Mouse (Mus musculus) hindbrain, embryonic 13.5 days (tissue): Measurements from ENCODE around the gene Reln. TPM values are rescaled to one million over a fixed set of nuclear protein-coding genes. Genes with fewer than 3 reads are reported as not detected.

Experiments used
- ATAC-seq: fragments of 200-750 bp; cut with Nextera tagmentation; 2 replicates; pipeline ENCODE4 v1.8.0; 2017; ENCODE audit warnings: moderate TSS enrichment; ENCODE audit not compliant: low FRiP score
- H3K27ac ChIP-seq: fragments of 300-500 bp; sonication (generic); 2 replicates; pipeline ENCODE4 v1.5.1; 2015; ENCODE audit warnings: inconsistent platforms, mild to moderate bottlenecking, moderate library complexity
- H3K27me3 ChIP-seq: fragments of 300-500 bp; sonication (generic); 2 replicates; pipeline ENCODE4 v1.6.1; 2015; ENCODE audit warnings: mild to moderate bottlenecking, inconsistent platforms
- H3K36me3 ChIP-seq: fragments of 300-500 bp; sonication (generic); 2 replicates; pipeline ENCODE4 v1.6.1; 2015; ENCODE audit warnings: mild to moderate bottlenecking, inconsistent platforms
- H3K4me1 ChIP-seq: fragments of 300-500 bp; sonication (generic); replicated peaks from 2 replicates; pipeline ENCODE4 v1.6.1; 2015; ENCODE audit warnings: inconsistent platforms
- H3K4me2 ChIP-seq: fragments of 300-500 bp; sonication (generic); 2 replicates; pipeline ENCODE4 v1.6.1; 2015; ENCODE audit warnings: inconsistent platforms, mild to moderate bottlenecking, moderate library complexity
- H3K4me3 ChIP-seq: fragments of 300-500 bp; sonication (generic); 2 replicates; pipeline ENCODE4 v1.5.1; 2015; ENCODE audit warnings: mild to moderate bottlenecking, inconsistent platforms
- H3K9ac ChIP-seq: fragments of 300-500 bp; sonication (generic); 2 replicates; pipeline ENCODE4 v1.6.1; 2015; ENCODE audit warnings: mild to moderate bottlenecking, inconsistent platforms
- H3K9me3 ChIP-seq: fragments of 300-500 bp; sonication (generic); 2 replicates; pipeline ENCODE4 v1.6.1; 2016; ENCODE audit warnings: inconsistent platforms
- WGBS: fragments of 180-500 bp; shearing (Covaris S2); methylation state at CpG from one replicate; pipeline ENCODE4 v1.1.7; 2015; 5-methylcytosine and 5-hydroxymethylcytosine counted together
- polyA plus RNA-seq: library from polyadenylated mRNA; unstranded; fragments of >200 nt; fragmentation: Nextera tagmentation; extraction: Ambion mirVana; gene quantifications from 2 replicates; pipeline ENCODE4 v1.2.1, GENCODE M21; 2015

Reln gene
- polyA plus RNA-seq: 25.9 TPM in 2 replicates

- Histone ChIP-seq H3K9ac (peak within 1 kb of the TSS; percentile 78), H3K4me2 (peak within 1 kb of the TSS; percentile 91), H3K36me3 (no peaks in the 10 kb centered on the region), H3K9me3 (no peaks in the 10 kb centered on the region), H3K27me3 (peaks cover 56% of the 10 kb centered on the region), H3K4me3 (peak within 1 kb of the TSS; percentile 59), H3K4me1 (peaks cover 33% of the 10 kb centered on the region), H3K27ac (peak within 1 kb of the TSS; percentile 90)
- WGBS: under 1% methylated on average over 48 of the region's 68 CpGs
- peak; percentile 87 for ATAC-seq
Observed at GRCm38 (mm10) chr5:22344556-22344975, at the start of gene Reln. TSS of gene Reln (minus strand) at chr5:22344702.

GRCm38 (mm10) chr5:22388502-22388901 is 44.0 kb upstream of the Reln start:
- no peak for ATAC-seq
- H3K36me3 ChIP-seq: no peaks in the 10 kb centered on the region
- 88% methylated on average over 2 of the region's 2 CpGs for WGBS
- H3K4me2 ChIP-seq: no peak overlapping the region
- no peak overlapping the region for H3K9ac ChIP-seq
- H3K9me3 ChIP-seq: no peaks in the 10 kb centered on the region
- H3K27me3 ChIP-seq: no peaks in the 10 kb centered on the region
- H3K4me3 ChIP-seq: no peak overlapping the region
- no peaks in the 10 kb centered on the region for H3K4me1 ChIP-seq
- H3K27ac ChIP-seq: no peak overlapping the region

DNA sequence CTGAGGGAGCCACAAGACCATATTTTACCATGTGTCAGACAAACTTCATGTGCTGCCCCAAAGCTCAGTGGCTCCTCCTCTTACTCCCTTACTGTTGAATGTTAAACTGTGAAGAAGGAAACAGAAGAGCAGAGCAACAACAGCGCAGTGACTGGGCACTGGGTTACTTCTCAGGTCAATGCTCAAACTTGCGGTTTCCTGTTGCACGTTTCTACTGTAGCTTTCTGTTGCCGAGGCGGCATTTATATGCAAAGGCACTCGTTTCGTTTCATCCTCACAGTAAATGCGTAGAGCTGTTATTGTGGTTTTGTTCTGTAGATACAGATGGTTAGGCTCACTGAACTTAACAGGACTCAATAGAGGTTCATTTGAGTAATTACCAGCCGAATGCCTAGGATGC is 16.0 kb upstream of the Reln start:
- H3K9ac ChIP-seq: no peak overlapping the region
- H3K27me3 ChIP-seq: no peaks in the 10 kb centered on the region
- WGBS: 60% methylated on average over 9 of the region's 9 CpGs
- no peak for ATAC-seq
- no peaks in the 10 kb centered on the region for H3K36me3 ChIP-seq
- no peaks in the 10 kb centered on the region for H3K9me3 ChIP-seq
- H3K27ac ChIP-seq: no peak overlapping the region
- no peak overlapping the region for H3K4me2 ChIP-seq
- no peak overlapping the region for H3K4me3 ChIP-seq
- no peaks in the 10 kb centered on the region for H3K4me1 ChIP-seq

GRCm38 (mm10) chr5:22348412-22348811 is 3.9 kb upstream of the Reln start:
- 93% methylated on average over 3 of the region's 3 CpGs for WGBS
- no peak for ATAC-seq

GRCm38 (mm10) chr5:22347732-22348131 is 3.2 kb upstream of the Reln start:
- no peaks in the 10 kb centered on the region for H3K9me3 ChIP-seq
- H3K4me2 ChIP-seq: no peak overlapping the region
- H3K27ac ChIP-seq: no peak overlapping the region
- WGBS: 83% methylated on average over 2 of the region's 2 CpGs
- peaks cover 38% of the 10 kb centered on the region for H3K27me3 ChIP-seq
- no peak for ATAC-seq
- no peaks in the 10 kb centered on the region for H3K36me3 ChIP-seq
- H3K4me1 ChIP-seq: peaks cover 29% of the 10 kb centered on the region
- H3K4me3 ChIP-seq: no peak overlapping the region
- no peak overlapping the region for H3K9ac ChIP-seq

More at GRCm38 (mm10) chr5:22348412-22348811, 3.9 kb upstream of the Reln start:
- Histone ChIP-seq H3K9me3 (no peaks in the 10 kb centered on the region), H3K27me3 (peaks cover 32% of the 10 kb centered on the region), H3K36me3 (no peaks in the 10 kb centered on the region), H3K4me2 (no peak overlapping the region), H3K27ac (no peak overlapping the region), H3K4me1 (peaks cover 24% of the 10 kb centered on the region), H3K9ac (no peak overlapping the region), H3K4me3 (no peak overlapping the region)

GRCm38 (mm10) chr5:22345894-22346635 is 1.6 kb upstream of the Reln start:
- Histone ChIP-seq H3K27ac (no peak overlapping the region), H3K9ac (no peak overlapping the region), H3K4me2 (peak overlapping the region; percentile 91), H3K9me3 (no peaks in the 10 kb centered on the region), H3K4me3 (peak overlapping the region; percentile 59), H3K4me1 (peaks cover 33% of the 10 kb centered on the region), H3K36me3 (no peaks in the 10 kb centered on the region), H3K27me3 (peaks cover 51% of the 10 kb centered on the region)
- 32% methylated on average over 14 of the region's 14 CpGs for WGBS
- ATAC-seq: no peak

GRCm38 (mm10) chr5:22344976-22345651 is 612 bp upstream of the Reln start:
- H3K4me3 ChIP-seq: peak overlapping the region; percentile 59
- H3K27ac ChIP-seq: peak overlapping the region; percentile 90
- H3K4me1 ChIP-seq: peaks cover 33% of the 10 kb centered on the region
- H3K36me3 ChIP-seq: no peaks in the 10 kb centered on the region
- H3K4me2 ChIP-seq: peak overlapping the region; percentile 91
- H3K9me3 ChIP-seq: no peaks in the 10 kb centered on the region
- H3K9ac ChIP-seq: peak overlapping the region; percentile 78
- 1% methylated on average over 58 of the region's 58 CpGs for WGBS
- peak; percentile 73 for ATAC-seq
- peaks cover 56% of the 10 kb centered on the region for H3K27me3 ChIP-seq

DNA sequence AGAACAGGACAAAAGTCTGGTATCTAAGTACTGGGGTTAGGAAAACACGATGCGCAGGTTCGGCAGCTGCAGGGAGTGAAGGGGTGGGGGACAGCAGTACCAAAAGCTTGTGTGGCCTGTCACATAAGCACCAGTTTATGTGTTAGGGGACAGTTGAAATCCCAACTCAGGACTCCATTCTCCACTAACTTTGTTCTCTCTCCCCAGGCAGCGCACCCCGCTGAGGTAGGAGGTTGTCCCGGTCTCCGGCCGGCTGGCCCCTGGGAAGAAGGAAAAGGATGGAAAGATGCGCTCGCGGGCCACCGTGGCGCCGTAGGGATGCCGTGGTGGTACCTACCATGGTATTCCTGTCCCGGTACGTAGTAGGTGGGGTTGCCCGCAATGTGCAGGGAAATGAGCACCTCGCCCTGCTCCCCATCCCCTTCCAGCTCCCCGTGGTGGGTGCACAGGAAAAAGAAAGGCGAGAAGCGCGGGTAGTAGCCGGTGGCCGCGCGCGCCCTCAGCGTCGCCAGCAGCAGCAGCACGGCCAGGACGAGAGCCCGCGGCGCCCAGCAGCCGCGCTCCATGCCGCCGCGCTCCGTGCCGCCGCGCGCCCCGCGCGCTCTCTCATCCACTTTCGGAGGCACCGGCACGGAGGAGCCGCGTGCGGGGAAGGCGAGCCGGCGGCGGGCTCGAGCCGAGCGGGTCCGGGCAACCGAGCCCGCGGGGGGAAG is 503 bp downstream of the Reln start:
- WGBS: 0% methylated on average over 34 of the region's 65 CpGs
- ATAC-seq: peak; percentile 86
- peaks cover 33% of the 10 kb centered on the region for H3K4me1 ChIP-seq
- H3K36me3 ChIP-seq: no peaks in the 10 kb centered on the region
- peak overlapping the region; percentile 91 for H3K4me2 ChIP-seq
- peaks cover 56% of the 10 kb centered on the region for H3K27me3 ChIP-seq
- H3K9ac ChIP-seq: peak overlapping the region; percentile 78
- peak overlapping the region; percentile 59 for H3K4me3 ChIP-seq
- H3K27ac ChIP-seq: peak overlapping the region; percentile 90
- no peaks in the 10 kb centered on the region for H3K9me3 ChIP-seq

GRCm38 (mm10) chr5:22343536-22343842 is 1.0 kb downstream of the Reln start:
- no peaks in the 10 kb centered on the region for H3K36me3 ChIP-seq
- peaks cover 33% of the 10 kb centered on the region for H3K4me1 ChIP-seq
- peak overlapping the region; percentile 59 for H3K4me3 ChIP-seq
- H3K9me3 ChIP-seq: no peaks in the 10 kb centered on the region
- peaks cover 56% of the 10 kb centered on the region for H3K27me3 ChIP-seq
- WGBS: 1% methylated on average over 10 of the region's 10 CpGs
- H3K4me2 ChIP-seq: peak overlapping the region; percentile 91
- H3K9ac ChIP-seq: peak overlapping the region; percentile 78
- H3K27ac ChIP-seq: no peak overlapping the region
- no peak for ATAC-seq

GRCm38 (mm10) chr5:22342461-22342860 is 2.0 kb downstream of the Reln start:
- Histone ChIP-seq H3K27ac (no peak overlapping the region), H3K4me2 (peak overlapping the region; percentile 91), H3K4me1 (peaks cover 33% of the 10 kb centered on the region), H3K27me3 (peaks cover 51% of the 10 kb centered on the region), H3K4me3 (peak overlapping the region; percentile 21), H3K36me3 (no peaks in the 10 kb centered on the region), H3K9me3 (no peaks in the 10 kb centered on the region), H3K9ac (no peak overlapping the region)
- ATAC-seq: no peak
- WGBS: 67% methylated on average over 7 of the region's 7 CpGs

- H3K27me3 ChIP-seq: peaks cover 36% of the 10 kb centered on the region
- H3K9ac ChIP-seq: no peak overlapping the region
- no peak overlapping the region for H3K27ac ChIP-seq
- H3K4me3 ChIP-seq: no peak overlapping the region
- WGBS: 90% methylated on average over 8 of the region's 8 CpGs
- no peak overlapping the region for H3K4me2 ChIP-seq
- H3K4me1 ChIP-seq: peaks cover 27% of the 10 kb centered on the region
- no peaks in the 10 kb centered on the region for H3K36me3 ChIP-seq
- no peak for ATAC-seq
- no peaks in the 10 kb centered on the region for H3K9me3 ChIP-seq
Observed at GRCm38 (mm10) chr5:22340991-22341390, 3.5 kb downstream of the Reln start.

DNA sequence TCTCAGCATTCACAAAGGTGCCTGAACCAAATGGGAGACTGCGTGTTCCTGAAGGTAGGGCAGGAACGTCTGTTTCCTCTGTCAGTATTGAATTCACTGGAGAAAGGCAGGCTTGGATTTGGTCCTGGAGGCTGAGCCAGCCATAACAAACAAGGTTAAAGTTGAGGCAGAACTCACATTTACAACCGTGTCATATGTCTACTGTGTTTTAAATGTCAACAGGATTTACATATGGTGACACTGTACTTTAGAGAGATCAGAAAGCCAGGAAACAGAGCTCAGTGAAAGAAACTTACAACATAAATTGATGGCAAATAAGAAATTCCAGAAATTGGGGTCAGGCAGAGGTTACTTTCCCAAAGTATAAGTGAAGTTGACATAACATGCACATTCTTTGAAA is 9.1 kb downstream of the Reln start:
- Histone ChIP-seq H3K36me3 (0 out of 2 replicates have a peak, but pooled peaks cover 5% of the 10 kb centered on the region), H3K9ac (no peak overlapping the region), H3K4me2 (no peak overlapping the region), H3K27ac (no peak overlapping the region), H3K4me1 (peaks cover 7% of the 10 kb centered on the region), H3K4me3 (no peak overlapping the region), H3K27me3 (no peaks in the 10 kb centered on the region; the same call in 1 of the 2 replicates), H3K9me3 (peaks cover 10% of the 10 kb centered on the region; the same call in 1 of the 2 replicates)
- no peak for ATAC-seq
- WGBS: 87% methylated on average over 3 of the region's 3 CpGs
